Mouse (Mus musculus) layer of hippocampus, adult 8-10 months (tissue): ENCODE measurements around the gene Prokr1. TPM values are rescaled to one million over a fixed set of nuclear protein-coding genes. Genes with fewer than 3 reads are reported as not detected.
"Not testable (repeated sequence)": the region's sequence is repeated elsewhere in the genome, so short reads cannot be mapped to it uniquely, and the experiment has no call there.

Experiments used
- DNase-seq, 2 experiments: peaks; one replicate each; pipeline ENCODE4 v3.0.0; 2022; ENCODE audit warnings: low spot score in 2 of 2
- total RNA-seq, 4 experiments: library from RNA; stranded (reverse); gene quantifications; 2 replicates each; pipeline ENCODE4 v1.2.4; 2022

Prokr1 gene
- 1 to 10 TPM in 1 of 4 experiments, under 1 TPM in 1, not detected in 2; 0.11 to 1.1 TPM for total RNA-seq

GRCm38 (mm10) chr6:87590394-87591281 is at the start of gene Prokr1:
Prokr1 (minus strand) TSS chr6:87590743.
- no peak for DNase-seq

- no peak for DNase-seq
These were observed 47.7 kb upstream of the Prokr1 start for GRCm38 (mm10) chr6:87638134-87638660.

- no peak for DNase-seq
These were observed 41.6 kb upstream of the Prokr1 start for GRCm38 (mm10) chr6:87632176-87632575.

- not testable (repeated sequence) for DNase-seq
These were observed 38.4 kb upstream of the Prokr1 start for GRCm38 (mm10) chr6:87628936-87629335.

- DNase-seq: no peak
These were observed 32.6 kb upstream of the Prokr1 start for GRCm38 (mm10) chr6:87623151-87623550.

- DNase-seq: no peak
These were observed 30.7 kb upstream of the Prokr1 start for GRCm38 (mm10) chr6:87621281-87621680.

- DNase-seq: no peak
These were observed 27.5 kb upstream of the Prokr1 start for GRCm38 (mm10) chr6:87618021-87618420.

GRCm38 (mm10) chr6:87615696-87616083 is 25.1 kb upstream of the Prokr1 start:
- DNase-seq: no peak

GRCm38 (mm10) chr6:87614794-87615695 is 24.5 kb upstream of the Prokr1 start:
- peak in 1 of 2 experiments; percentile 8 for DNase-seq

GRCm38 (mm10) chr6:87599825-87600224 is 9.3 kb upstream of the Prokr1 start:
- no peak for DNase-seq

- DNase-seq: peak in 1 of 2 experiments; percentile 8
These were observed 6.7 kb upstream of the Prokr1 start for GRCm38 (mm10) chr6:87597116-87597833.

- no peak for DNase-seq
These were observed 3.6 kb upstream of the Prokr1 start for GRCm38 (mm10) chr6:87594188-87594587.

GRCm38 (mm10) chr6:87589718-87590393 is 687 bp downstream of the Prokr1 start:
- no peak for DNase-seq

GRCm38 (mm10) chr6:87583991-87584390 is 6.6 kb downstream of the Prokr1 start:
- DNase-seq: no peak

- DNase-seq: no peak
These were observed 7.3 kb downstream of the Prokr1 start for GRCm38 (mm10) chr6:87583183-87583611.

GRCm38 (mm10) chr6:87582456-87582855 is 8.1 kb downstream of the Prokr1 start:
- no peak for DNase-seq

GRCm38 (mm10) chr6:87581581-87581980 is 9.0 kb downstream of the Prokr1 start:
- no peak for DNase-seq

GRCm38 (mm10) chr6:87581071-87581470 is 9.5 kb downstream of the Prokr1 start:
- DNase-seq: no peak

GRCm38 (mm10) chr6:87578247-87578646 is 12.3 kb downstream of the Prokr1 start:
- no peak for DNase-seq

- DNase-seq: no peak
These were observed 13.8 kb downstream of the Prokr1 start for GRCm38 (mm10) chr6:87576648-87577330.
